In the genomic region with DNA sequence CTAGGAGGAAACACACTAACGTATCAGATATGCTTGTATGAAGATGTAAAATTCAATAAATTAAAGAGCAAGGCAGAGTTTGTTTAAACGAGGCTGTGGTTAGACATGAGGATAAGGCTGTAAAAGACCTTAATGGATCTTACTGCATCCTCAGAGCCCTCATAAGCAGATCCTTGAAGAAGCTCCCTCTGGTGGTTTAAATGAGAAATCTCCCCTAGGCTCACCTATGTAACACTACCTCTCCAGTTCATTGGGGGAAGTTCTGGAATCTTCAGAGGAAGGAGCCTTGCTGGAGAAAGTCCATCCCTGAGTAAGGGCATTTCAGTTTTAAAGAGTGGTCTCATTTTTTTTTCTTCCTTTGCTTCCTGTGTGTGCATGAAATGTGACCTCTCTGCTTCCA, we compare ENCODE assay signal across 17 mouse cellular contexts.
DNase-seq lines count a peak whose midpoint lies in the region; ATAC-seq and TF ChIP-seq lines count a peak whose summit lies in the region.
"Had no signal": no experiment of that assay in that cellular context is flagged by ENCODE, and none has a peak within 500 bp of the region (broad histone marks: within the 10 kb centered on the region; RNA-seq: fewer than 3 reads in every experiment).

No protein-coding gene starts in this region.

- H3K27ac ChIP-seq in forebrain, embryonic 14.5 days (ENCODE audit: low read depth, low read length) = no peak overlapping the region
- H3K27ac ChIP-seq in forebrain, embryonic 10.5 days = no peak overlapping the region
- H3K27ac ChIP-seq in kidney, postnatal 0 days = no peak overlapping the region
- no peak overlapping the region for H3K27ac ChIP-seq in kidney, embryonic 15.5 days
- no peak overlapping the region for H3K27ac ChIP-seq in cortical plate, adult 2 months (ENCODE audit: insufficient read depth, low read length)
- H3K27ac ChIP-seq: limb, embryonic 10.5 days; lung, embryonic 15.5 days; neural tube, embryonic 13.5 days had no signal

- H3K27me3 ChIP-seq in forebrain, embryonic 14.5 days (replicated peaks; ENCODE audit: control insufficient read depth, insufficient read depth, low read length) = no peaks in the 10 kb centered on the region
- H3K27me3 ChIP-seq in forebrain, embryonic 10.5 days (ENCODE audit: poor library complexity, severe bottlenecking) = no peaks in the 10 kb centered on the region
- H3K27me3 ChIP-seq in kidney, postnatal 0 days (ENCODE audit: insufficient read depth, low read length) = no peaks in the 10 kb centered on the region
- H3K27me3 ChIP-seq in kidney, embryonic 15.5 days = no peaks in the 10 kb centered on the region
- H3K27me3 ChIP-seq in E14TG2a.4 (ENCODE audit: insufficient read depth, low read length) = no peaks in the 10 kb centered on the region
- H3K27me3 ChIP-seq: lung, embryonic 15.5 days; neural tube, embryonic 13.5 days had no signal

- no peaks in the 10 kb centered on the region for H3K36me3 ChIP-seq in forebrain, embryonic 14.5 days (ENCODE audit: control insufficient read depth, insufficient read depth, low read length)
- H3K36me3 ChIP-seq in forebrain, embryonic 10.5 days (replicated peaks) = no peaks in the 10 kb centered on the region
- no peaks in the 10 kb centered on the region for H3K36me3 ChIP-seq in kidney, postnatal 0 days (ENCODE audit: insufficient read depth, low read length)
- H3K36me3 ChIP-seq in kidney, embryonic 15.5 days = no peaks in the 10 kb centered on the region
- H3K36me3 ChIP-seq in E14TG2a.4 (ENCODE audit: insufficient read depth, low read length) = no peaks in the 10 kb centered on the region
- H3K36me3 ChIP-seq: limb, embryonic 10.5 days; lung, embryonic 15.5 days; neural tube, embryonic 13.5 days had no signal

- H3K9ac ChIP-seq in forebrain, embryonic 14.5 days (ENCODE audit: low read length) = no peak overlapping the region
- no peak overlapping the region for H3K9ac ChIP-seq in kidney, postnatal 0 days (ENCODE audit: low read depth, low read length)
- H3K9ac ChIP-seq in kidney, embryonic 15.5 days = no peak overlapping the region
- H3K9ac ChIP-seq: lung, embryonic 15.5 days; neural tube, embryonic 13.5 days had no signal

- TF ChIP-seq POLR2A in cortical plate, adult 2 months (IDR thresholded peaks at IDR 0.05; ENCODE audit: extremely low read depth, insufficient read depth, low read length) = no peak

- WGBS in forebrain, embryonic 14.5 days = 69% methylated on average over 2 of the region's 2 CpGs
- WGBS in forebrain, embryonic 10.5 days = 71% methylated on average over 2 of the region's 2 CpGs
- WGBS in kidney, postnatal 0 days = 48% methylated on average over 2 of the region's 2 CpGs
- 48% methylated on average over 2 of the region's 2 CpGs for WGBS in kidney, embryonic 15.5 days

- peak; percentile 25 for DNase-seq in forebrain, embryonic 14.5 days (ENCODE audit: low spot score)
- DNase-seq in forebrain, embryonic 10.5 days (ENCODE audit: extremely low spot score, low spot score) = no peak
- peak; percentile 59 for DNase-seq in kidney, postnatal 0 days (ENCODE audit: low spot score)
- DNase-seq in urinary bladder, adult 2 months (ENCODE audit: low spot score) = no peak
- no peak for DNase-seq in cerebellum, adult 9-10 months
- DNase-seq: cerebellum, adult 2 months; gastrocnemius, postnatal 14 days; right cerebral cortex, adult 18-20 months; thymus, postnatal 25 days had no signal

- H3K9me3 ChIP-seq in forebrain, embryonic 14.5 days (replicated peaks; ENCODE audit: control insufficient read depth, low read length) = no peaks in the 10 kb centered on the region
- no peaks in the 10 kb centered on the region for H3K9me3 ChIP-seq in forebrain, embryonic 10.5 days
- no peaks in the 10 kb centered on the region for H3K9me3 ChIP-seq in kidney, postnatal 0 days (replicated peaks; ENCODE audit: low read length)
- no peaks in the 10 kb centered on the region for H3K9me3 ChIP-seq in kidney, embryonic 15.5 days (replicated peaks)
- no peaks in the 10 kb centered on the region for H3K9me3 ChIP-seq in E14TG2a.4 (ENCODE audit: low read length)
- H3K9me3 ChIP-seq: limb, embryonic 10.5 days; lung, embryonic 15.5 days; neural tube, embryonic 13.5 days had no signal

- no peak overlapping the region for H3K4me3 ChIP-seq in forebrain, embryonic 14.5 days (ENCODE audit: low read depth, low read length)
- no peak overlapping the region for H3K4me3 ChIP-seq in forebrain, embryonic 10.5 days
- H3K4me3 ChIP-seq in kidney, postnatal 0 days (replicated peaks; ENCODE audit: low read depth, low read length) = no peak overlapping the region
- H3K4me3 ChIP-seq in kidney, embryonic 15.5 days (replicated peaks) = no peak overlapping the region
- H3K4me3 ChIP-seq in E14TG2a.4 (replicated peaks; ENCODE audit: low read length) = no peak overlapping the region
- H3K4me3 ChIP-seq in cortical plate, adult 2 months (ENCODE audit: insufficient read depth, low read length) = no peak overlapping the region
- H3K4me3 ChIP-seq: limb, embryonic 10.5 days; lung, embryonic 15.5 days; neural tube, embryonic 13.5 days had no signal

- peak; percentile 67 for TF ChIP-seq CTCF in kidney, postnatal 0 days (IDR thresholded peaks at IDR 0.05; ENCODE audit: low read depth)
- peak; percentile 53 for TF ChIP-seq CTCF in E14TG2a.4 (conservative IDR thresholded peaks at IDR 0.05; ENCODE audit: low read length)
- peak; percentile 27; the same call in 1 of the 2 replicates for TF ChIP-seq CTCF in cortical plate, adult 2 months (IDR thresholded peaks at IDR 0.05; ENCODE audit: extremely low read depth, insufficient read depth, low read length)

- peaks cover 5% of the 10 kb centered on the region; the same call in 1 of the 2 replicates for H3K4me1 ChIP-seq in forebrain, embryonic 14.5 days (ENCODE audit: control insufficient read depth, insufficient read depth, low read length)
- no peaks in the 10 kb centered on the region for H3K4me1 ChIP-seq in forebrain, embryonic 10.5 days
- no peaks in the 10 kb centered on the region for H3K4me1 ChIP-seq in kidney, postnatal 0 days (replicated peaks; ENCODE audit: insufficient read depth, low read length)
- no peaks in the 10 kb centered on the region for H3K4me1 ChIP-seq in kidney, embryonic 15.5 days
- H3K4me1 ChIP-seq in E14TG2a.4 (replicated peaks; ENCODE audit: low read depth, low read length) = peaks cover 5% of the 10 kb centered on the region; the same call in 1 of the 2 replicates
- no peaks in the 10 kb centered on the region for H3K4me1 ChIP-seq in cortical plate, adult 2 months (ENCODE audit: control insufficient read depth, insufficient read depth, low read length)
- H3K4me1 ChIP-seq: limb, embryonic 10.5 days; lung, embryonic 15.5 days; neural tube, embryonic 13.5 days had no signal

- no peak overlapping the region for H3K4me2 ChIP-seq in forebrain, embryonic 14.5 days (ENCODE audit: low read length)
- H3K4me2 ChIP-seq in kidney, postnatal 0 days (ENCODE audit: low read length) = no peak overlapping the region
- no peak overlapping the region for H3K4me2 ChIP-seq in kidney, embryonic 15.5 days
- H3K4me2 ChIP-seq: lung, embryonic 15.5 days; midbrain, embryonic 11.5 days; neural tube, embryonic 13.5 days had no signal

- ATAC-seq in forebrain, embryonic 14.5 days = no peak
- ATAC-seq in kidney, postnatal 0 days (replicated peaks; ENCODE audit: low FRiP score, low read depth) = no peak
- ATAC-seq in kidney, embryonic 15.5 days (replicated peaks; ENCODE audit: low FRiP score) = no peak
- ATAC-seq: intestine, embryonic 16.5 days had no signal

Comparison
In these comparisons a context has a peak if more than half of its experiments do, and no peak if none do; other contexts are left out.
1. DNase-seq: peak in forebrain, embryonic 14.5 days (single experiment) and kidney, postnatal 0 days (single experiment); none in forebrain, embryonic 10.5 days (single experiment), urinary bladder, adult 2 months (single experiment) and cerebellum, adult 9-10 months (single experiment).
2. Peak in every context shown above with its lines, with median percentiles within 50 percentile points of each other: CTCF ChIP-seq.